Mouse (Mus musculus) forebrain, postnatal 0 days (tissue): ENCODE results near the gene Nol12. TPM values are rescaled to one million over a fixed set of nuclear protein-coding genes. Genes with fewer than 3 reads are reported as not detected.

Source experiments
- ATAC-seq: fragments of 200-750 bp; cut with Nextera tagmentation; 2 replicates; pipeline ENCODE4 v1.8.0; 2017; ENCODE audit warnings: mild to moderate bottlenecking, moderate library complexity
- DNase-seq: peaks from one replicate; pipeline ENCODE4 v3.0.0-alpha.2; 2015
- H3K27ac ChIP-seq: fragments of 300-500 bp; sonication (generic); 2 replicates; pipeline ENCODE4 v1.5.1; 2014; ENCODE audit warnings: low read depth, mild to moderate bottlenecking, antibody characterized with exemption, low read length, moderate library complexity, mixed read lengths
- H3K27me3 ChIP-seq: fragments of 300-500 bp; sonication (generic); 2 replicates; pipeline ENCODE4 v1.6.1; 2014; ENCODE audit warnings: mild to moderate bottlenecking, low read length, mixed read lengths; ENCODE audit not compliant: insufficient read depth
- H3K36me3 ChIP-seq: fragments of 300-500 bp; sonication (generic); 2 replicates; pipeline ENCODE4 v1.6.1; 2014; ENCODE audit warnings: mild to moderate bottlenecking, moderate library complexity; ENCODE audit not compliant: insufficient read depth
- H3K4me1 ChIP-seq: fragments of 300-500 bp; sonication (generic); 2 replicates; pipeline ENCODE4 v1.6.1; 2014; ENCODE audit warnings: antibody characterized with exemption; ENCODE audit not compliant: insufficient read depth
- H3K4me2 ChIP-seq: fragments of 300-500 bp; sonication (generic); 2 replicates; pipeline ENCODE4 v1.6.1; 2014; ENCODE audit warnings: low read depth, mild to moderate bottlenecking, moderate library complexity
- H3K4me3 ChIP-seq: fragments of 300-500 bp; sonication (generic); 2 replicates; pipeline ENCODE4 v1.5.1; 2014; ENCODE audit warnings: low read depth, low read length, mixed read lengths
- H3K9ac ChIP-seq: fragments of 300-500 bp; sonication (generic); 2 replicates; pipeline ENCODE4 v1.6.1; 2014; ENCODE audit warnings: mild to moderate bottlenecking
- H3K9me3 ChIP-seq: fragments of 300-500 bp; sonication (generic); 2 replicates; pipeline ENCODE4 v1.6.1; 2016; ENCODE audit warnings: low read length
- CTCF ChIP-seq: sonication (generic); IDR thresholded peaks from 2 replicates; pipeline ENCODE4 v1.5.1; 2016; ENCODE audit warnings: antibody characterized with exemption, control low read depth, low read depth
- WGBS: fragments of 180-500 bp; shearing (Covaris S2); extraction: QIAGEN DNeasy Blood & Tissue Kit; methylation state at CpG from one replicate; pipeline ENCODE4 v1.1.7; 2014; 5-methylcytosine and 5-hydroxymethylcytosine counted together
- polyA plus RNA-seq: library from polyadenylated mRNA; unstranded; fragments of >200 nt; fragmentation: Nextera tagmentation; extraction: Ambion mirVana; gene quantifications from 2 replicates; pipeline ENCODE4 v1.2.1, GENCODE M21; 2015
- total RNA-seq: library from RNA; depleted of rRNA; stranded (reverse); fragments of >200 nt; gene quantifications from 2 replicates; pipeline ENCODE4 v1.2.3, GENCODE M21; 2014

Gene Nol12
- total and polyA plus RNA-seq, 2 experiments from 2014 or later: 17.6 to 60.3 TPM

DNA sequence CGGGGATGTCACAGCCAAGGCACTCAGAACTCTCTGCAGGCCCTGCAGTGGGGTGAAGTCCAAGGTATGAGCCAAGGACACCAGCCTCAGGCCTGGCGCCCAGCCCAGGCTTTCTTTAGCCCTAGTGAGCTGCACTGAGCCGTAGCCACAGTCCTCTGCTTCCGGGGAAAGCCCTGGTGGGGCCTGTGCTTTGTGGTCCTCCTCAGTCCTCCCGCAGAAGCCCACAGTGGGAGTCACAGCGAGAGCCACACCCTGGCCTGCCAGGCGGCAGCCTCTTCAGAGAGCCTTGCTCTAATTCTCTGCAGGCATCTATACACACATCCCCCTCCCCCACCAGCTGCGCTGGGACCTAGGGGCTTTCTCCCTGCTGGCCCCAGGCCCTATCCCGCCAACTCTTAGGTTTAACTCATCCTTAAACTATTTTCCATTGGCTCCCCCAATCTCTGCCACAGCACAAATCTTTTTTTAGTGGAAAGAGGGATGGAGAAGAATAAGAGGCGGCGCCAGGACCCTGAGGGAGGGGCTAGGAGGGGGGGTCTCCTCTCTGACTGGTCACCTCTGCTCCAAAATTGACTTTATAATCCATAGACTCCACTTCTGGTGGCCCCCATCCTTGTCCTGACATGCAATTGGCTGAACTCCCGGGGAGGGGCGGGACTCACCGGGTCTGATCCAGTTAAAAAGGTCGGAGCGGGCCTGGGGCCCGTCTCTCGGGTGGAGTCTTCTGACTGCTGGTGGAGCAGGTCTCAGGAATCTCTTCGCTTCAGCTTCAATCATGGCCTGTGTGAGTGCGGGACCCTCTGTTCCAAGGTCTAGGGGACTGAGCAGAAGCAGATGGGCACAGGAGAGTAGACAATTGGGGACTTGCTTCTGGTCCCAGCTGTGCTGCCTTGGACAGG, 8.5 kb upstream of the Nol12 start, which contains the start of gene Lgals1:
Lgals1 (plus strand) TSS at position 705 of the 899 bp plus-strand sequence.
- peak; percentile 58 for ATAC-seq
- Histone ChIP-seq H3K9ac (no peak within 1 kb of the TSS), H3K27me3 (no peaks in the 10 kb centered on the region), H3K9me3 (no peaks in the 10 kb centered on the region), H3K4me1 (0 out of 2 replicates have a peak, but pooled peaks cover 6% of the 10 kb centered on the region), H3K27ac (0 out of 2 replicates have a peak within 1 kb of the TSS, but pooled peaks have one; percentile 10), H3K4me3 (no peak within 1 kb of the TSS), H3K36me3 (no peaks in the 10 kb centered on the region), H3K4me2 (peak within 1 kb of the TSS; percentile 52; the same call in 1 of the 2 replicates)
- DNase-seq: peak; percentile 55
- 11% methylated on average over 20 of the region's 20 CpGs for whole genome bisulfite sequencing
- no peak for TF ChIP-seq CTCF

- Histone ChIP-seq H3K9ac (no peak overlapping the region), H3K27me3 (no peaks in the 10 kb centered on the region), H3K36me3 (no peaks in the 10 kb centered on the region), H3K27ac (no peak overlapping the region), H3K9me3 (no peaks in the 10 kb centered on the region), H3K4me2 (peak overlapping the region; percentile 52; the same call in 1 of the 2 replicates), H3K4me1 (0 out of 2 replicates have a peak, but pooled peaks cover 6% of the 10 kb centered on the region), H3K4me3 (no peak overlapping the region)
- ATAC-seq (no peak), DNase-seq (no peak)
- 33% methylated on average over 15 of the region's 15 CpGs for WGBS
- TF ChIP-seq CTCF: no peak
Measured at GRCm38 (mm10) chr15:78927021-78927787, 7.5 kb upstream of the Nol12 start.

DNA sequence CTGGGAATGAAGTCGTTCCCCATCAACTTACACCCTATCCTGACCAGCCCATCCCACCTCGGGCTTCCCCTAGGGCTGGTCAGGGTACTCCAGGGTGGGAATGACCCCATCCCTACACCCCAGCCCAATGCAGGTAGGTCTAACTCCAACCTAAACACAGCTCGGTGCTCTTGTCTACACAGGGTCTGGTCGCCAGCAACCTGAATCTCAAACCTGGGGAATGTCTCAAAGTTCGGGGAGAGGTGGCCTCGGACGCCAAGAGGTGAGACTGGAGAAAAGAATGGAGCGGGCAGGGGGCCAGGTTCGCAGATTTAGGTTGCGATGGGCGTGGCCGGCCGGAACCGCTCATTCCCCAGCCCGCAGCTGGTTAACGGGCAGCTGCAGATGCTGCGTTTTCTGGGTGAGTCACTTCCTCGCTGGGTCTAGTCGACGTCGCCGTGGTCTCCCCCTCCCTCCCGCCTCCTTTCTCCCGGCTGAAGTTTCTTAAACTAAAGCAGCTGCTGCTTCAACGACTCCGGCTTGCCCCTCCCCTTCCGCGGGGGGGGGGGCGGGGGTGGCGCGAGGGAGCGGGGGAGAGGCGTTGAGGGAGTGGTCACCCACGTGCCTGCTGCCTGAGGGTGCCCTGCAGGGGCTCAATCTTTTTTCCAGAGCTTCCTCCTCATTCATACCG, 6.8 kb upstream of the Nol12 start:
- 0 out of 2 replicates have a peak, but pooled peaks cover 6% of the 10 kb centered on the region for H3K4me1 ChIP-seq
- WGBS: 2% methylated on average over 33 of the region's 35 CpGs
- peak overlapping the region; percentile 52 for H3K4me2 ChIP-seq
- H3K27ac ChIP-seq: no peak overlapping the region
- DNase-seq (peak; percentile 44), ATAC-seq (peak; percentile 40; the same call in 1 of the 2 replicates)
- H3K4me3 ChIP-seq: peak overlapping the region; percentile 27
- no peak for TF ChIP-seq CTCF
- H3K36me3 ChIP-seq: no peaks in the 10 kb centered on the region
- H3K9me3 ChIP-seq: no peaks in the 10 kb centered on the region
- no peak overlapping the region for H3K9ac ChIP-seq
- H3K27me3 ChIP-seq: no peaks in the 10 kb centered on the region

DNA sequence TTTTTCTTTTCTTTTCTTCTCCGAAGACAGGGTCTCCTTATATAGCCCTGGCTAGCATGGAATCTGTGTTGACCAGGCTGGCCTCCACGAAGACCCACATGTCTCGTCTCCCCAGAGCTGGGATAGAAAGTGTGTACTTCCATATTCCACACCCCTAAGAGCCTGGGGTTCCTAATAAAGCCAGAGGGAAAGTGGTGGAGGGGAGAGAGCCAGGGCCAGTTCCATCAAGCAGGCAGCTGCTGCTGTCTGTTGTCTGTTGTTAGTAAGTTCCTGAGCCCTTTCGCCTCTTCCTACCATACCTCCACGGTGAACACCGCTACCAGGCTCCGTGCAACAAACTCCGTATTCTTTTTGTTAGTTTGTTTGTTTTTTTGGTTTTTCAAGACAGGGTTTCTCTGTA, 6.2 kb upstream of the Nol12 start:
- DNase-seq (no peak), ATAC-seq (no peak)
- Histone ChIP-seq H3K27ac (no peak overlapping the region), H3K4me1 (0 out of 2 replicates have a peak, but pooled peaks cover 6% of the 10 kb centered on the region), H3K9ac (no peak overlapping the region), H3K27me3 (no peaks in the 10 kb centered on the region), H3K9me3 (no peaks in the 10 kb centered on the region), H3K4me2 (peak overlapping the region; percentile 52), H3K36me3 (no peaks in the 10 kb centered on the region), H3K4me3 (no peak overlapping the region)
- TF ChIP-seq CTCF: no peak
- WGBS: 52% methylated on average over 8 of the region's 8 CpGs

DNA sequence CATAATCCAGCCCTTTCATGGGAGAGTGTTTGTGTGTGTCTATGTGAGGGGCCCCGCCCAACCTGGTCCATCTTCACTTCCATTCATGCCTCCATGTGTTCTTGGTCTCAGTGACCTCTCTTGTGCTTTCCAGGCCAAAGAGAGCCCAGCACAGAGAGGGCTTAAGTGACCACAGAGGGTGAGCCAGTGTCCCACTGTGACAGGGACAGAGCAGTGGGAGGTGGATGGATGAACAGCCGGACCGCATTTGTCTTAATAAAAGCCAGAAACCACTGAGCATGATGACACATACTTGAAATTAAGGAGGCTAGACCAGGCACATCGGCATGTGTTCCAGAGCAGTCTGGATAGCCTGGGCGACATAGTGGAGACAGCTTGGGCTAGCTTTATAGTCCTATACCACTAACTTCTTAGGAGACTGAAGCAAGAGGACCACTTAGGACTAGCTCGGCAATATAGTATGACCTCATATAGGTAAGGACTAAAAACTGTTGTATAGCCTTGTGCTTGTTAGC, 4.5 kb upstream of the Nol12 start:
- Histone ChIP-seq H3K9ac (no peak overlapping the region), H3K4me2 (no peak overlapping the region), H3K27ac (no peak overlapping the region), H3K4me3 (no peak overlapping the region), H3K27me3 (no peaks in the 10 kb centered on the region), H3K36me3 (no peaks in the 10 kb centered on the region), H3K4me1 (0 out of 2 replicates have a peak, but pooled peaks cover 9% of the 10 kb centered on the region), H3K9me3 (no peaks in the 10 kb centered on the region)
- 96% methylated on average over 6 of the region's 6 CpGs for WGBS
- no peak for ATAC-seq
- no peak for DNase-seq
- no peak for TF ChIP-seq CTCF

GRCm38 (mm10) chr15:78930801-78931426, 3.8 kb upstream of the Nol12 start:
- 89% methylated on average over 7 of the region's 7 CpGs for WGBS
- H3K9me3 ChIP-seq: no peaks in the 10 kb centered on the region
- no peak overlapping the region for H3K9ac ChIP-seq
- H3K27me3 ChIP-seq: no peaks in the 10 kb centered on the region
- no peak for TF ChIP-seq CTCF
- no peak for DNase-seq
- peaks cover 9% of the 10 kb centered on the region for H3K4me1 ChIP-seq
- H3K4me3 ChIP-seq: no peak overlapping the region
- no peaks in the 10 kb centered on the region for H3K36me3 ChIP-seq
- H3K27ac ChIP-seq: no peak overlapping the region
- ATAC-seq: no peak
- H3K4me2 ChIP-seq: no peak overlapping the region
